Mouse (Mus musculus): ENCODE data around the gene Ak5.

DNA sequence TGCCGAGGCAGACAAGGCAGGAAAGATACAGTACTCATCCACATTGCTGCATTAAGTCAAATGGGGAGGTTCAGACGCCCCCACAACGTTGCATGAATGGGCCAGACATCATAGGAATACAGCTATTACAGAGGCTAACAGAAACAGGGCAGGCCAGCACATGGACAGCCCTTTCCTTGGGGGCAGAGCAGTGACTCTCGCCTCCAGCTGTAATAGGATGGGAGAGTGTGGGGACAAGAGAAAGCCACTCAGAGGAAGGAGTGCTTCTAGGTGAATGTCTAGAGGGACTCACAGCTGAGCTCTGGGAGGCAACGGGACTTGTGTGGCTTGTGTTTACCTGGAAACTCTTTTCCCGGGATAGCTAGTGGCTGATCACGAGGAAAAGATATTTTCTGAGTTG lies 184.4 kb downstream of the Ak5 start:
- no peak for TF ChIP-seq CTCF (IDR thresholded peaks at IDR 0.05; ENCODE audit: borderline replicate concordance, insufficient read depth, low read depth, low read length)
- TF ChIP-seq POLR2A (IDR thresholded peaks at IDR 0.05; ENCODE audit: borderline replicate concordance, insufficient read depth, low read length) = no peak
